Mouse (Mus musculus): ENCODE results near the gene Elovl6. TPM values are rescaled to one million over a fixed set of nuclear protein-coding genes. Genes with fewer than 3 reads are reported as not detected.
A peak's percentile ranks its signal among the peaks of the same experiment; 100 is the strongest.

Elovl6 gene
- polyA plus RNA-seq, 1 experiment: 3.1 TPM

DNA sequence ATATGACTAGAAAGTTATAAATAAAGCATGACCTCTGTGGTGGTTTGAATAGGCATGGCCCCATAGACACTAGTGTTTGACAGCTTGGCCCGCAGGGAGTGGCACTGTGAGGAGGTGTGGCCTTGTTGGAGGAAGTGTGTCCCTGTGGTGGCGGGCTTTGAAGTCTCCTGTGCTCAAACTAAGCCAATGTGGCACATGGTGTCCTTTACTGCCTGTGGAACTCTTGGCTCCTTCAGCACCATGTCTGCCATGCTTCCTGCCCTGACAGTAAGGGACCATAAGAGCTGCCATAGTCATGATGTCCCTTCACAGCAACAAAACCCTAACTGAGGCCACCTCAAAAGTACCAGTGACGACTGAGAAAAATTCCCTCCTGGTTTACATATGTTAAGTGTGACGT is 120.3 kb downstream of the Elovl6 start:
- TF ChIP-seq CTCF (IDR thresholded peaks at IDR 0.05; ENCODE audit: extremely low read depth, insufficient read depth, insufficient read length, insufficient replicate concordance) (no peak), POLR2A (IDR thresholded peaks at IDR 0.05; ENCODE audit: low read depth, low read length) (no peak)
- WGBS: 81% methylated on average over 4 of the region's 4 CpGs
- H3K4me1 ChIP-seq (ENCODE audit: control insufficient read depth, insufficient read depth, insufficient read length): no peaks in the 10 kb centered on the region
- no peak overlapping the region for H3K27ac ChIP-seq (ENCODE audit: insufficient read depth, low read length)
- H3K4me3 ChIP-seq (ENCODE audit: extremely low read depth, insufficient read depth, insufficient read length): no peak overlapping the region
- no peak for DNase-seq (ENCODE audit: low read depth in 1 of 2, low spot score in 2 of 2)
- no peaks in the 10 kb centered on the region for H3K36me3 ChIP-seq (ENCODE audit: control insufficient read depth, insufficient read depth, low read length)
- H3K27me3 ChIP-seq (ENCODE audit: control insufficient read depth, insufficient read depth, low read length): no peaks in the 10 kb centered on the region

DNA sequence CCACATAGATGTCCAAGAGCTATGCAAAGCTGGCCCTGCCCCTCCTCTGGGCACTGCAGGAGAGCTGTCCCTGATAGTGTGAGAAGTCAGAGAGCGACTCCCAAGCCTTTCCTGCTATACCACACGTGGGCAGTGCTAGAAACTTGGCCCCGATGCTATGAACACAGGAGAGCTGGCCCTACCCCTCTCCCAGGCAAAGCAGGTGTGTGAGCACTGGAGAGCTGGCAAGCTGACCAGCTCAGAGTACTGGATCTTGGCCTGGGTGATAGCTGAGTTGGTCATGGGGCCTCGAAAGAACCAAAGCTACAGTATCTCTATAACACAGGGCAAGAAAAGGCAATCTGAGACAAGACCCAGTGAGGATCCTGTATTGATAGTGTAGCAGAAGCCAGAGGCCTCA is 124.4 kb downstream of the Elovl6 start:
- no peaks in the 10 kb centered on the region for H3K27me3 ChIP-seq (ENCODE audit: control insufficient read depth, insufficient read depth, low read length)
- no peaks in the 10 kb centered on the region; the same call in 1 of the 2 replicates for H3K4me1 ChIP-seq (ENCODE audit: control insufficient read depth, insufficient read depth, insufficient read length)
- H3K36me3 ChIP-seq (ENCODE audit: control insufficient read depth, insufficient read depth, low read length): no peaks in the 10 kb centered on the region
- WGBS: 80% methylated on average over 4 of the region's 4 CpGs
- H3K4me3 ChIP-seq (ENCODE audit: extremely low read depth, insufficient read depth, insufficient read length): no peak overlapping the region
- H3K27ac ChIP-seq (ENCODE audit: insufficient read depth, low read length): no peak overlapping the region
- no peak for DNase-seq (ENCODE audit: low read depth in 1 of 2, low spot score in 2 of 2)
- TF ChIP-seq POLR2A (IDR thresholded peaks at IDR 0.05; ENCODE audit: low read depth, low read length) (no peak), CTCF (IDR thresholded peaks at IDR 0.05; ENCODE audit: extremely low read depth, insufficient read depth, insufficient read length, insufficient replicate concordance) (no peak)

DNA sequence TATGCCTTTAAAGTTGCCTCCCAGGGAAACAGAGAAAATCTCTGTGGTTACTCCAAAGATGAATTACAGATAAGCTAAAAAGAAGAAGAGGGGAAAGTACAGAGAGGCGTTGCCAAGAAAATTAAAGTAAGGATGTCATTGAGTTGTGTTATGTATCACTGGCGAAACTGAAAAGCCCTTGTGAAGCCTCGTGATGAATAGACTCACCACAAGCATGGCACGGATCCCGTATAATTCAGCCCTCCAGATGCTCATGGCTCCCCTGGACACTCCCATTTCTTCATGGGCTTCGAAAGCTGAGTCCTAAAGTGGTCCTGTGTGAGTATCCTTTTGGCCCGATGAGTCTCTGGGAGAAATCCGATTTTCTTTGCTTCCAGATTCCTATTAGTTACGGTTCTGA is 125.1 kb downstream of the Elovl6 start:
- TF ChIP-seq CTCF (IDR thresholded peaks at IDR 0.05; ENCODE audit: extremely low read depth, insufficient read depth, insufficient read length, insufficient replicate concordance) (no peak), POLR2A (IDR thresholded peaks at IDR 0.05; ENCODE audit: low read depth, low read length) (no peak)
- Histone ChIP-seq H3K36me3 (ENCODE audit: control insufficient read depth, insufficient read depth, low read length) (no peaks in the 10 kb centered on the region), H3K27ac (ENCODE audit: insufficient read depth, low read length) (no peak overlapping the region), H3K4me3 (ENCODE audit: extremely low read depth, insufficient read depth, insufficient read length) (no peak overlapping the region), H3K4me1 (ENCODE audit: control insufficient read depth, insufficient read depth, insufficient read length) (no peaks in the 10 kb centered on the region; the same call in 1 of the 2 replicates), H3K27me3 (ENCODE audit: control insufficient read depth, insufficient read depth, low read length) (no peaks in the 10 kb centered on the region)
- 91% methylated on average over 9 of the region's 9 CpGs for WGBS
- DNase-seq (ENCODE audit: low read depth in 1 of 2, low spot score in 2 of 2): no peak

DNA sequence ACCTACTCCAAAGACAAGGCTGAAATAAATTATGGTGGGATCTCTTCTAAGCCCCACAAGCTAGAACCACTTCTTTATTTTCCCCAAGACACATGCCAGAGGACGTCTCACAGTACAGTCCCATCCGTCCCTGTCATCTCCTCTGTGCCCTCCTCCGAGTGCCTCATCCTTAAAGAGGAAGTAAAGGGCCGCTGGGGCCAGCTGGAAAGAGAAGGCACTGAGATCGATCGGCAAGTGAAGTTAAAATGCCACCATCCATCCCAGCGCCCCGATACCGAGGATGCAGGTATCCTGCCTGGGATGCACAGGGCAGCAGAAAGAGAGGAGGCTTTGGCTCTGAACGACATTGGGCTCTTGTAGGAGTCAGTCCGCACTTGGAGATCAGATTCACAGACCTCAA is 125.6 kb downstream of the Elovl6 start:
- H3K27me3 ChIP-seq (ENCODE audit: control insufficient read depth, insufficient read depth, low read length): no peaks in the 10 kb centered on the region
- no peaks in the 10 kb centered on the region for H3K36me3 ChIP-seq (ENCODE audit: control insufficient read depth, insufficient read depth, low read length)
- WGBS: 78% methylated on average over 11 of the region's 11 CpGs
- no peak overlapping the region for H3K27ac ChIP-seq (ENCODE audit: insufficient read depth, low read length)
- H3K4me1 ChIP-seq (ENCODE audit: control insufficient read depth, insufficient read depth, insufficient read length): no peaks in the 10 kb centered on the region; the same call in 1 of the 2 replicates
- TF ChIP-seq POLR2A (IDR thresholded peaks at IDR 0.05; ENCODE audit: low read depth, low read length) (no peak), CTCF (IDR thresholded peaks at IDR 0.05; ENCODE audit: extremely low read depth, insufficient read depth, insufficient read length, insufficient replicate concordance) (no peak)
- DNase-seq (ENCODE audit: low read depth in 1 of 2, low spot score in 2 of 2): no peak
- H3K4me3 ChIP-seq (ENCODE audit: extremely low read depth, insufficient read depth, insufficient read length): no peak overlapping the region

DNA sequence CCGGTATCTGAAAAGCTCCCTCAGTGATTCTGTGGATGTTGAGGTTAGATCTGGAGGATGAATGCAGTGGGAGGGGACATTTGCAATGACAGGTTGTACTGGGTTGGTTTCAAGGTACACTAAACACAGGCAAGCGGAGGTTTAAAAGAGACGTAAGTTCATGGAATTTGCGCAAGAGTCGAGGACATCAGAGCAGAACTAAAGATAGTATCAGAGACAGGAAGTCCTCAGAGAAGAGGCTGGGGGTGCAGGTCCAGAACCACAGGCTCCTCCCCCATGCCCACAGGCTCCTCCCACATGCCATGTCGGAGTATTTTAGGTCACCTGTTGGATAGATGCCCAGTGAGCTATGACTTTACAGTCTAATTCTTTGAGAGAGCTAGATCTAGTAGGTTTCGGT is 126.6 kb downstream of the Elovl6 start:
- no peak overlapping the region for H3K27ac ChIP-seq (ENCODE audit: insufficient read depth, low read length)
- H3K4me1 ChIP-seq (ENCODE audit: control insufficient read depth, insufficient read depth, insufficient read length): no peaks in the 10 kb centered on the region; the same call in 1 of the 2 replicates
- no peak overlapping the region for H3K4me3 ChIP-seq (ENCODE audit: extremely low read depth, insufficient read depth, insufficient read length)
- no peaks in the 10 kb centered on the region for H3K36me3 ChIP-seq (ENCODE audit: control insufficient read depth, insufficient read depth, low read length)
- 29% methylated on average over 7 of the region's 7 CpGs for WGBS
- TF ChIP-seq CTCF (IDR thresholded peaks at IDR 0.05; ENCODE audit: extremely low read depth, insufficient read depth, insufficient read length, insufficient replicate concordance) (no peak), POLR2A (IDR thresholded peaks at IDR 0.05; ENCODE audit: low read depth, low read length) (no peak)
- H3K27me3 ChIP-seq (ENCODE audit: control insufficient read depth, insufficient read depth, low read length): no peaks in the 10 kb centered on the region
- DNase-seq (ENCODE audit: low read depth in 1 of 2, low spot score in 2 of 2): peak; percentile 14 to 19

DNA sequence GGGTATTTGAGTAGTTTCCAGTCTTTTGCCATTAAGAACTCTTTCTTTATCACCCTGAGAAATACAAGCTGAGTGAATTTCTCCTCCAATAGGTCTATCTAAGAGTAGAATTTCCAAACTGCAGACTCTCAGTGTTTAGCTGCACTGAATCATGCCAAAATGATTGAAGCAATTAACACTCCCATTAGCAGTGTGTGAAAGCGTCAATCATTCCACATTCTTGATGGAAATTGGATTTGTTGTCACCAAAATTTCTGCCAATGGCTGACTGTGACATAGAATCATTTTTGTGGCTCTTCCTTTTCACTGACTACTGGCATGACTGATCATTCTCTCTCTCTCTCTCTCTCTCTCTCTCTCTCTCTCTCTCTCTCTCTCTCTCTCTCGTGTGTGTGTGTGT is 131.8 kb downstream of the Elovl6 start:
- Histone ChIP-seq H3K4me1 (ENCODE audit: control insufficient read depth, insufficient read depth, insufficient read length) (no peaks in the 10 kb centered on the region; the same call in 1 of the 2 replicates), H3K4me3 (ENCODE audit: extremely low read depth, insufficient read depth, insufficient read length) (no peak overlapping the region), H3K27me3 (ENCODE audit: control insufficient read depth, insufficient read depth, low read length) (no peaks in the 10 kb centered on the region), H3K27ac (ENCODE audit: insufficient read depth, low read length) (no peak overlapping the region), H3K36me3 (ENCODE audit: control insufficient read depth, insufficient read depth, low read length) (no peaks in the 10 kb centered on the region)
- no peak for DNase-seq (ENCODE audit: low read depth in 1 of 2, low spot score in 2 of 2)
- WGBS: 73% methylated on average over 2 of the region's 2 CpGs
- TF ChIP-seq CTCF (IDR thresholded peaks at IDR 0.05; ENCODE audit: extremely low read depth, insufficient read depth, insufficient read length, insufficient replicate concordance) (no peak), POLR2A (IDR thresholded peaks at IDR 0.05; ENCODE audit: low read depth, low read length) (no peak)

DNA sequence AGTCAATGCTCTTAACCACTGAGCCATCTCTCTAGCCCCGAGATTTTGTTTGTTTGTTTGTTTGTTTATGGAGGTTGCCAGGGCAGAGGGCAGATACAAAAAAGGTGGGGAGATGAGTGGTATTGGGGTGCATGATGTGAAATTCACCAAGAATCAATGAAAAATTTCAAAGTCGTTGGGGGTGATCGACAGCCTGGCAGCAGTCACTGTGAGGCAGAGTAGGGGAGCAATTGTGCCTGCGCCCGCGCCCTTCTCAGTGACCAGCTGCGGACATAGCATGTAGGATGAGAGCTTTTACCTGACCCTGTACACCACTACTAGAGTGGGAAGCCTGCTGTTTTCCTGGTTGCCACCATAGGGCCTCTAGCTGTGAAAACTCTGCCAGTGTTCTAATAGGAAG is 143.8 kb downstream of the Elovl6 start:
- Histone ChIP-seq H3K4me1 (ENCODE audit: control insufficient read depth, insufficient read depth, insufficient read length) (no peaks in the 10 kb centered on the region), H3K36me3 (ENCODE audit: control insufficient read depth, insufficient read depth, low read length) (no peaks in the 10 kb centered on the region), H3K27me3 (ENCODE audit: control insufficient read depth, insufficient read depth, low read length) (no peaks in the 10 kb centered on the region), H3K27ac (ENCODE audit: insufficient read depth, low read length) (no peak overlapping the region), H3K4me3 (ENCODE audit: extremely low read depth, insufficient read depth, insufficient read length) (no peak overlapping the region)
- no peak for DNase-seq (ENCODE audit: low read depth in 1 of 2, low spot score in 2 of 2)
- WGBS: 90% methylated on average over 7 of the region's 7 CpGs
- TF ChIP-seq CTCF (IDR thresholded peaks at IDR 0.05; ENCODE audit: extremely low read depth, insufficient read depth, insufficient read length, insufficient replicate concordance) (no peak), POLR2A (IDR thresholded peaks at IDR 0.05; ENCODE audit: low read depth, low read length) (no peak)
